Mouse (Mus musculus) ES-CJ7 (cell line): Measurements from ENCODE around the gene Olfr1489.
"Not testable (repeated sequence)": the region's sequence is repeated elsewhere in the genome, so short reads cannot be mapped to it uniquely, and the experiment has no call there.

Experiments used
- DNase-seq: peaks from one replicate; pipeline ENCODE4 v3.0.0; 2011; ENCODE audit warnings: low read depth, low spot score

Olfr1489 gene

GRCm38 (mm10) chr19:13631321-13631720, at the start of gene Olfr1489:
TSS of gene Olfr1489 (plus strand) at chr19:13631621.
- no peak for DNase-seq

- DNase-seq = no peak
These were observed 48.2 kb upstream of the Olfr1489 start, which contains the start of gene Olfr1484 for GRCm38 (mm10) chr19:13583211-13583610. TSS of gene Olfr1484 (plus strand) at chr19:13583511.

DNA sequence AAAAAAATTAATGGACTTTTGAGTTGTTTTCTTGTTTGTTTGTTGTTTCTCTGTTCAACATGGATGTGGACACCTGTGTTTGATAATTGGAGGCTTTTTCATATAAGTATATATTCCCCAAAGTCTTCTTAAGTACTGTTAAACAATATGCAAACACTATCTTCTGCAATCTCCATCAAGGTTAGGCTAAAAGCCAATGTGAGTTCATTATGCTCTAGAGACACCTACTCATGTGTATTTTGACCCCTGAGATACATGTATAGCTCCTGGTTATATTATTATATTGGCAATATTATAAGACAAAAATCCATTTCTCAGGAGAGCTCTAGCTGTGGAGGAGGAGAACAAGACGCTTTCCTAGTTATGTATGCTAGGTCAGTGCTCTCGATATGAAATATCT, 14.3 kb upstream of the Olfr1489 start, which contains the start of gene Olfr1487:
TSS of gene Olfr1487 (plus strand) at position 301 of the 400 bp plus-strand sequence.
- DNase-seq = not testable (repeated sequence)

DNA sequence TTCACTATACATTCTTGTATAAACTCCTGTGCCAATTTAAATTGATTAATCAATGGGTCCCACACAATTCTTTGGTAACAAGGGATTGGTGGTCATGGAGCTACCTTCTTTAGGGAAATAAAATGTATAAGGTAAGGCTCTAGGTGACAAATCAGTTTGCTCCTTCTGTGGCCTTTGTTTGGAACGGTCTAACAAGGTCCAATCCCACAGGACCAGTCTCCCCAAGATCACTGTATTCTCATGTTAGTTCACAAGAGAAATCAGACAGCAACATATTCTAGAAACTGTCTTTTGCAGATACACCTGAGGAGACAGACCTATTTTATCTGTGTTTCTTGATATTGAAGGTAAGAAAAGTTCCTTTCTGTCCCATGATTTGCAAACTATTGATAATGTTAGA, 19.4 kb downstream of the Olfr1489 start, which contains the start of gene Olfr1490:
TSS of gene Olfr1490 (plus strand) at position 301 of the 400 bp plus-strand sequence.
- DNase-seq = no peak
